Mouse (Mus musculus): ENCODE data around the gene Trim69. TPM values are rescaled to one million over a fixed set of nuclear protein-coding genes. Genes with fewer than 3 reads are reported as not detected.
"Not testable (repeated sequence)": the region's sequence is repeated elsewhere in the genome, so short reads cannot be mapped to it uniquely, and the experiment has no call there.

Gene Trim69
- total RNA-seq, 2 experiments from 2014 or later, result not detected

GRCm38 (mm10) chr2:122194509-122194929, 34.0 kb downstream of the Trim69 start:
- ATAC-seq (replicated peaks; ENCODE audit: poor library complexity, severe bottlenecking), result peak; percentile 77

GRCm38 (mm10) chr2:122201501-122201900, 41.0 kb downstream of the Trim69 start:
- ATAC-seq (replicated peaks; ENCODE audit: poor library complexity, severe bottlenecking), result no peak

GRCm38 (mm10) chr2:122206440-122207107, 46.1 kb downstream of the Trim69 start:
- ATAC-seq (replicated peaks; ENCODE audit: poor library complexity, severe bottlenecking), result no peak

- no peak for ATAC-seq (replicated peaks; ENCODE audit: poor library complexity, severe bottlenecking)
Measured at GRCm38 (mm10) chr2:122210534-122211228, 50.2 kb downstream of the Trim69 start.

GRCm38 (mm10) chr2:122217075-122217474, 56.6 kb downstream of the Trim69 start:
- ATAC-seq (replicated peaks; ENCODE audit: poor library complexity, severe bottlenecking), result not testable (repeated sequence)

GRCm38 (mm10) chr2:122218234-122218633, 57.7 kb downstream of the Trim69 start:
- peak; percentile 80 for ATAC-seq (replicated peaks; ENCODE audit: poor library complexity, severe bottlenecking)

- ATAC-seq (replicated peaks; ENCODE audit: poor library complexity, severe bottlenecking), result no peak
Measured at GRCm38 (mm10) chr2:122221378-122221777, 60.9 kb downstream of the Trim69 start.

- ATAC-seq (replicated peaks; ENCODE audit: poor library complexity, severe bottlenecking), result no peak
Measured at GRCm38 (mm10) chr2:122221798-122222197, 61.3 kb downstream of the Trim69 start.

GRCm38 (mm10) chr2:122222272-122222671, 61.8 kb downstream of the Trim69 start:
- peak; percentile 71 for ATAC-seq (replicated peaks; ENCODE audit: poor library complexity, severe bottlenecking)

- no peak for ATAC-seq (replicated peaks; ENCODE audit: poor library complexity, severe bottlenecking)
Measured at GRCm38 (mm10) chr2:122223654-122224053, 63.2 kb downstream of the Trim69 start.

Other genes starting within 250 kb of the Trim69 start
- gene Ctdspl2, start 204.7 kb upstream of the Trim69 start, total RNA-seq (2014; fragmentation: Nextera tagmentation), result 46.4 and 47.5 TPM in 2 replicates
- 81.6 and 86.7 TPM in 2 replicates for gene Ctdspl2, start 204.7 kb upstream of the Trim69 start, total RNA-seq (2017)
- gene Mageb3, start 204.6 kb upstream of the Trim69 start, total RNA-seq (2014; fragmentation: Nextera tagmentation), result not detected in 2 replicates
- 0.65 TPM in 1 of 2 replicates, not detected in the other for gene Mageb3, start 204.6 kb upstream of the Trim69 start, total RNA-seq (2017)
- 26.1 and 33.8 TPM in 2 replicates for gene Eif3j1, start 132.2 kb upstream of the Trim69 start, total RNA-seq (2014; fragmentation: Nextera tagmentation)
- gene Eif3j1, start 132.2 kb upstream of the Trim69 start, total RNA-seq (2017), result 33.5 and 36.9 TPM in 2 replicates
- gene Spg11, start 42.3 kb upstream of the Trim69 start, total RNA-seq (2014; fragmentation: Nextera tagmentation), result 12.2 and 13.2 TPM in 2 replicates
- gene Spg11, start 42.3 kb upstream of the Trim69 start, total RNA-seq (2017), result 10.7 and 12.5 TPM in 2 replicates
- 1,957 and 2,269 TPM in 2 replicates for gene B2m, start 13.0 kb upstream of the Trim69 start, total RNA-seq (2014; fragmentation: Nextera tagmentation)
- gene B2m, start 13.0 kb upstream of the Trim69 start, total RNA-seq (2017), result 1,824 and 1,957 TPM in 2 replicates
- not detected in 2 replicates for gene Patl2, start 25.5 kb downstream of the Trim69 start, total RNA-seq (2014; fragmentation: Nextera tagmentation)
- not detected in 2 replicates for gene Patl2, start 25.5 kb downstream of the Trim69 start, total RNA-seq (2017)
- gene Terb2, start 25.6 kb downstream of the Trim69 start, total RNA-seq (2014; fragmentation: Nextera tagmentation), result not detected in 2 replicates
- not detected in 2 replicates for gene Terb2, start 25.6 kb downstream of the Trim69 start, total RNA-seq (2017)
- gene Sord, start 74.0 kb downstream of the Trim69 start, total RNA-seq (2014; fragmentation: Nextera tagmentation), result 52.4 and 58.9 TPM in 2 replicates
- 65.6 and 68.8 TPM in 2 replicates for gene Sord, start 74.0 kb downstream of the Trim69 start, total RNA-seq (2017)
- gene Duox2, start 137.7 kb downstream of the Trim69 start, total RNA-seq (2014; fragmentation: Nextera tagmentation), result not detected in 2 replicates
- gene Duox2, start 137.7 kb downstream of the Trim69 start, total RNA-seq (2017), result not detected in 2 replicates
- not detected in 2 replicates for gene Duoxa2, start 138.2 kb downstream of the Trim69 start, total RNA-seq (2014; fragmentation: Nextera tagmentation)
- not detected in 2 replicates for gene Duoxa2, start 138.2 kb downstream of the Trim69 start, total RNA-seq (2017)
- gene Duoxa1, start 153.0 kb downstream of the Trim69 start, total RNA-seq (2014; fragmentation: Nextera tagmentation), result not detected in 2 replicates
- gene Duoxa1, start 153.0 kb downstream of the Trim69 start, total RNA-seq (2017), result 0.10 TPM in 1 of 2 replicates, not detected in the other
- gene Duox1, start 155.0 kb downstream of the Trim69 start, total RNA-seq (2014; fragmentation: Nextera tagmentation), result not detected in 2 replicates
- not detected in 2 replicates for gene Duox1, start 155.0 kb downstream of the Trim69 start, total RNA-seq (2017)
- gene Shf, start 208.5 kb downstream of the Trim69 start, total RNA-seq (2014; fragmentation: Nextera tagmentation), result 2.0 and 6.4 TPM in 2 replicates
- gene Shf, start 208.5 kb downstream of the Trim69 start, total RNA-seq (2017), result 1.9 and 3.8 TPM in 2 replicates